Mouse (Mus musculus): ENCODE results near the gene Snx18. TPM values are rescaled to one million over a fixed set of nuclear protein-coding genes. Genes with fewer than 3 reads are reported as not detected.

Gene Snx18
- polyA plus RNA-seq, 1 experiment = 11.1 TPM

- Histone ChIP-seq H3K27me3 (ENCODE audit: control insufficient read depth, insufficient read depth, low read length) (no peaks in the 10 kb centered on the region), H3K4me3 (ENCODE audit: low read depth, low read length) (no peak overlapping the region), H3K27ac (ENCODE audit: insufficient read depth, low read depth, low read length) (0 out of 2 replicates have a peak overlapping the region, but pooled peaks have one; percentile 8), H3K4me1 (ENCODE audit: control insufficient read depth, insufficient read depth, insufficient read length, low read length) (peaks cover 1% of the 10 kb centered on the region; the same call in 1 of the 2 replicates), H3K36me3 (ENCODE audit: control insufficient read depth, insufficient read depth, low read length) (no peaks in the 10 kb centered on the region)
- WGBS = 84% methylated on average over 7 of the region's 7 CpGs
- no peak for TF ChIP-seq POLR2A (IDR thresholded peaks at IDR 0.05; ENCODE audit: low read depth, low read length)
- TF ChIP-seq CTCF (IDR thresholded peaks at IDR 0.05; ENCODE audit: extremely low read depth, insufficient read length, insufficient replicate concordance, low read depth, low read length) = no peak
Observed at GRCm38 (mm10) chr13:113566411-113566810, 52.0 kb downstream of the Snx18 start.

- TF ChIP-seq POLR2A (IDR thresholded peaks at IDR 0.05; ENCODE audit: low read depth, low read length) (no peak), CTCF (IDR thresholded peaks at IDR 0.05; ENCODE audit: extremely low read depth, insufficient read length, insufficient replicate concordance, low read depth, low read length) (no peak)
- H3K27ac ChIP-seq (ENCODE audit: insufficient read depth, low read depth, low read length) = no peak overlapping the region
- H3K4me1 ChIP-seq (ENCODE audit: control insufficient read depth, insufficient read depth, insufficient read length, low read length) = no peaks in the 10 kb centered on the region
- no peak overlapping the region for H3K4me3 ChIP-seq (ENCODE audit: low read depth, low read length)
- WGBS = 79% methylated on average over 9 of the region's 9 CpGs
- H3K36me3 ChIP-seq (ENCODE audit: control insufficient read depth, insufficient read depth, low read length) = no peaks in the 10 kb centered on the region
- H3K27me3 ChIP-seq (ENCODE audit: control insufficient read depth, insufficient read depth, low read length) = no peaks in the 10 kb centered on the region
Observed at GRCm38 (mm10) chr13:113559646-113560045, 58.7 kb downstream of the Snx18 start.

GRCm38 (mm10) chr13:113556538-113556937 is 61.8 kb downstream of the Snx18 start:
- no peaks in the 10 kb centered on the region for H3K4me1 ChIP-seq (ENCODE audit: control insufficient read depth, insufficient read depth, insufficient read length, low read length)
- no peak overlapping the region for H3K27ac ChIP-seq (ENCODE audit: insufficient read depth, low read depth, low read length)
- no peak overlapping the region for H3K4me3 ChIP-seq (ENCODE audit: low read depth, low read length)
- TF ChIP-seq POLR2A (IDR thresholded peaks at IDR 0.05; ENCODE audit: low read depth, low read length) (no peak), CTCF (IDR thresholded peaks at IDR 0.05; ENCODE audit: extremely low read depth, insufficient read length, insufficient replicate concordance, low read depth, low read length) (no peak)
- no peaks in the 10 kb centered on the region for H3K36me3 ChIP-seq (ENCODE audit: control insufficient read depth, insufficient read depth, low read length)
- H3K27me3 ChIP-seq (ENCODE audit: control insufficient read depth, insufficient read depth, low read length) = no peaks in the 10 kb centered on the region

- WGBS = 92% methylated on average over 2 of the region's 2 CpGs
- Histone ChIP-seq H3K27me3 (ENCODE audit: control insufficient read depth, insufficient read depth, low read length) (no peaks in the 10 kb centered on the region), H3K36me3 (ENCODE audit: control insufficient read depth, insufficient read depth, low read length) (no peaks in the 10 kb centered on the region), H3K27ac (ENCODE audit: insufficient read depth, low read depth, low read length) (no peak overlapping the region), H3K4me3 (ENCODE audit: low read depth, low read length) (no peak overlapping the region), H3K4me1 (ENCODE audit: control insufficient read depth, insufficient read depth, insufficient read length, low read length) (no peaks in the 10 kb centered on the region)
- TF ChIP-seq CTCF (IDR thresholded peaks at IDR 0.05; ENCODE audit: extremely low read depth, insufficient read length, insufficient replicate concordance, low read depth, low read length) = no peak
- no peak for TF ChIP-seq POLR2A (IDR thresholded peaks at IDR 0.05; ENCODE audit: low read depth, low read length)
Observed at GRCm38 (mm10) chr13:113555226-113555625, 63.1 kb downstream of the Snx18 start.

GRCm38 (mm10) chr13:113553603-113554230 is 64.6 kb downstream of the Snx18 start:
- TF ChIP-seq CTCF (IDR thresholded peaks at IDR 0.05; ENCODE audit: extremely low read depth, insufficient read length, insufficient replicate concordance, low read depth, low read length) (no peak), POLR2A (IDR thresholded peaks at IDR 0.05; ENCODE audit: low read depth, low read length) (no peak)
- Histone ChIP-seq H3K27me3 (ENCODE audit: control insufficient read depth, insufficient read depth, low read length) (no peaks in the 10 kb centered on the region), H3K27ac (ENCODE audit: insufficient read depth, low read depth, low read length) (no peak overlapping the region), H3K36me3 (ENCODE audit: control insufficient read depth, insufficient read depth, low read length) (no peaks in the 10 kb centered on the region), H3K4me3 (ENCODE audit: low read depth, low read length) (no peak overlapping the region), H3K4me1 (ENCODE audit: control insufficient read depth, insufficient read depth, insufficient read length, low read length) (no peaks in the 10 kb centered on the region)
- WGBS = 71% methylated on average over 5 of the region's 5 CpGs

- no peak overlapping the region for H3K4me3 ChIP-seq (ENCODE audit: low read depth, low read length)
- H3K36me3 ChIP-seq (ENCODE audit: control insufficient read depth, insufficient read depth, low read length) = no peaks in the 10 kb centered on the region
- H3K4me1 ChIP-seq (ENCODE audit: control insufficient read depth, insufficient read depth, insufficient read length, low read length) = no peaks in the 10 kb centered on the region
- no peaks in the 10 kb centered on the region for H3K27me3 ChIP-seq (ENCODE audit: control insufficient read depth, insufficient read depth, low read length)
- TF ChIP-seq POLR2A (IDR thresholded peaks at IDR 0.05; ENCODE audit: low read depth, low read length) (no peak), CTCF (IDR thresholded peaks at IDR 0.05; ENCODE audit: extremely low read depth, insufficient read length, insufficient replicate concordance, low read depth, low read length) (no peak)
- WGBS = 35% methylated on average over 1 of the region's 1 CpGs
- no peak overlapping the region for H3K27ac ChIP-seq (ENCODE audit: insufficient read depth, low read depth, low read length)
Observed at GRCm38 (mm10) chr13:113552341-113552740, 66.0 kb downstream of the Snx18 start.

- H3K4me3 ChIP-seq (ENCODE audit: low read depth, low read length) = no peak overlapping the region
- no peak overlapping the region for H3K27ac ChIP-seq (ENCODE audit: insufficient read depth, low read depth, low read length)
- H3K27me3 ChIP-seq (ENCODE audit: control insufficient read depth, insufficient read depth, low read length) = no peaks in the 10 kb centered on the region
- TF ChIP-seq CTCF (IDR thresholded peaks at IDR 0.05; ENCODE audit: extremely low read depth, insufficient read length, insufficient replicate concordance, low read depth, low read length) = no peak
- no peak for TF ChIP-seq POLR2A (IDR thresholded peaks at IDR 0.05; ENCODE audit: low read depth, low read length)
- no peaks in the 10 kb centered on the region for H3K36me3 ChIP-seq (ENCODE audit: control insufficient read depth, insufficient read depth, low read length)
- 57% methylated on average over 8 of the region's 8 CpGs for WGBS
- H3K4me1 ChIP-seq (ENCODE audit: control insufficient read depth, insufficient read depth, insufficient read length, low read length) = no peaks in the 10 kb centered on the region
Observed at GRCm38 (mm10) chr13:113550866-113551565, 67.3 kb downstream of the Snx18 start.
